Mouse (Mus musculus): ENCODE data around the gene Hpca.

Gene Hpca

DNA sequence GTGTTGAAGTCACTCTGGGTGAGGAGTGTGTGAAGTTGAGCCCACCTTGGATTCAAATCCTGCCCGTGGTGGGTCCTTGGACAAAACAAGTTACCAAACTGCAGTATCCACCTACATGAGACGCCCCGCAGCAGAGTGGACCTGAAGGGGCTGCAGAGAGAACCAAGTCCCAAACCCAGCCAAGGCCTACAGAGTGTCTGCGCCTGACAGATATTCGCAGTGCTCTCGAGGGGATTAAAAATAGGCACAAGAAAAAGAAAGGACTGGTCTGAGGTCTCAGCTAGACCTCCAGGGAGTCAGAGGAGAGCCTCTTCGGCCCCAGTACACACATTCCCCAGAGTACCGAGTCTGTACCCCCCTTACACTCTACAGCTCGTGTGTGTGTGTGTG, 14.3 kb upstream of the Hpca start:
- DNase-seq = no peak

DNA sequence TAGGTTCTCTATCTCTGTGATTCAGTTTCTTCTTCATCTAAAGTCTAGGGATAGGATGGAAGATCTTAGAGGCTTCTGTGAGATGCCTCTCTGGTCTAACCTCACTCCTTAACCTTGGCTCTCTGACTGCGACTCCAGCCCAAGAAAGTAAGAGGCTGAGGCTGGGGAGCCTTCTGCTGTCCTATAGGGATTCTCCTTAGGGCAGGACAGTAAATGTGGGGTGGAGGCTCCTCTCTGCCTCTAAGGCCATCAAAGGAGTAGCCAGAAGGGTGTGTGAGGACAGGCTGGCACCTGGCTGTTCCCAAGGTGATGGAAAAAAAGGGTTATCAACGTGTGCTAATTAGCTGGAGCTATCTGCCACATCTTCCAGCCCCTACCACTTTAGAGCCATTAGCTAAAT, 13.8 kb upstream of the Hpca start:
- no peak for DNase-seq

GRCm38 (mm10) chr4:129134799-129135585, 13.2 kb upstream of the Hpca start:
- peak; percentile 68 to 79 for DNase-seq

- DNase-seq = peak; percentile 47 to 67
These were observed 9.0 kb upstream of the Hpca start for GRCm38 (mm10) chr4:129130755-129131303.

DNA sequence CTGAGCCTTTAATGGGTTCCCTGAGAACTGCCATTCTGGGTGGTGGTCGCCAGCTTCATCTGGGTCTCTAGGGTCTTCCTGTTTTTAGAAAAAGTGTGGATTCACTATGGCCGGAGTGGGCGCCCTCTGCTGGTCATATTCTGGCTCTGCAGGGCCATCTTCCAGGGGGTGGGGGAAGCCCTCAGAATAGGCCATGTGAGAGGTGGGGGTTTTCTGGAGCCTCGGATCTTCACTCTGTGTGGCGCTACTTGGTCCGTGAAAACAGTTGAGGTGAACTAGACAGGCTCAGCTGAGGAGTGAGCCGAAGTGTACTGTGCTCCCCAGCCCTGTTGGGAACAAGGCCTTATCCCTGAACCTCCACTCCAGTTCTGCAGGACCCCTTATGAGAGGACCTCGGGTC, 8.3 kb upstream of the Hpca start:
- DNase-seq = peak; percentile 33 to 48

DNA sequence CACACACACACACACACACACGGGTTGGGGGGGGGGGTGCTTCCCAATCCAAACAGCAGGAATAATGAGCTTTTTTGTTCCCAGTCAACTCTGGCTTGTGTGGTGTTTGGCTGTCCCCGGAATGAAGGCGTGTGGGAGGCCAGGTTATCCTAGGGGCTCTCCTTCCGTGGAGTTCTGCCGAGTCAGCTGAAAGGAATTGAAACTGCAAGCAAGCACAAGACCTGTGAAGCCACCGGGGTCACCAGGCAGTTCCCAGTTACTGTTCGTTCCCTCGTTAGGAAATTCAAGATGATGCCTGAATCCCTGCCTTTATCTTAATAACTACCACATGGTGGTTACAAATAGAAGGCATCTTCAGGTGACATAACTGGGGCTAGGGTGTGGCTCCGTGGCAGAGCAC, 7.6 kb upstream of the Hpca start:
- no peak for DNase-seq

- no peak for DNase-seq
These were observed 6.9 kb upstream of the Hpca start for GRCm38 (mm10) chr4:129128582-129129338.

DNA sequence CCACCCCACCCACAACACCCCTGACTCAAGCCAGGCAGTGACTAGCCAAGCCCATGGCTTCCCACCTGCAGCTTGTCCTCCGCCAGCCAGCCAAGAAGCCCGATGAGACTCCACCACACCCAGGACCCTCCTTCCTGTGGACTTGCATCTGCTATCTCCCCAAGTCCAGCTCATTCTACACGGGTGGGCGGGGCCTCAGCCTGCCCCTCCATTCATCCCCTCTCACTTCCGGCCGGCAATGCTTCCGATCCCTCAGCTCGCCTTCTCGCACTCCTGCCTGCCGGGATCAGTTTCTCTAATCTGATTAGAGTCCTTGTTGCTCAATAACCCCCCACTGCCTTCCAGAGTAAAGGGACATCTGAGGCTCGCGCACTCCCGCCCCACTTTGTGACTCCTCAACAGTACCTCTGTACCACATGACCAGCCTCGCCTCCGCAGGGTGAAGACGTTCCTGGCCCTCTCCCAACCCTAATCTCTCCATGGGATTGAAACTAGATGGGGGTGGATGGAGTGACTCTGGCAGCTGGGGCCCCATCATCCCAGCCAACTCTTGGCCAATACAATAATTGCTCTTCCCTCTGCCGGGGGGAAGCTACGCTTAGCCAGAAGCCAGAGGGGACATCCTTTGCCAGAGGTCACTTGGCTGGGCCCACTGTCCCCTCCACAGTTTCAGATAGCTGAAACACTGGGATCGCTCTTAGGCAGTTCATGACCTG, 4.1 kb upstream of the Hpca start:
- DNase-seq = no peak

DNA sequence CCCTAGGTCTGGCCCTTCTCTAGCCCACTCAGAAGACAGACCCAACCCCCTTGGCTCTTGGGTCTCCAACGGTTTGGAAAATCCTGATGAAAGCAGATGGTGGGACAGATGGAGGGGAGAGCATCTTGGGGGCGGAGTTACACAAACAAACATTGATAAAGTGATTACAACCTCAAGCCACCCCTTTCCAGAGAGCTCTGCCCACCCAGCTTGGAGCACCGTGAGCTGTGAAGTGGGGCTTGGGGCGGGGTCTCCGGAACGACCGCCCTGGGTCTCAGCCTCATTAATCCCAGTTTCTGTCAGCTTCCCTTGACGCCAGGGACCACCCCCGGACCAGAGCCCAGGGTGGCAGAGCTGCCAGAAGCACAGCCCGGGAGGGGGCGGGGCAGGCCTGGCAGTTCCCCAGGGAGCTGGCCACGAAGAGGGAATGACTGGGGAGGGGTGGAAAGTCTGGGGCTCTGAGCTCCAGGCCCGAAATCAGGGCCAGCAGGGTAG, 2.9 kb upstream of the Hpca start:
- DNase-seq = no peak

DNA sequence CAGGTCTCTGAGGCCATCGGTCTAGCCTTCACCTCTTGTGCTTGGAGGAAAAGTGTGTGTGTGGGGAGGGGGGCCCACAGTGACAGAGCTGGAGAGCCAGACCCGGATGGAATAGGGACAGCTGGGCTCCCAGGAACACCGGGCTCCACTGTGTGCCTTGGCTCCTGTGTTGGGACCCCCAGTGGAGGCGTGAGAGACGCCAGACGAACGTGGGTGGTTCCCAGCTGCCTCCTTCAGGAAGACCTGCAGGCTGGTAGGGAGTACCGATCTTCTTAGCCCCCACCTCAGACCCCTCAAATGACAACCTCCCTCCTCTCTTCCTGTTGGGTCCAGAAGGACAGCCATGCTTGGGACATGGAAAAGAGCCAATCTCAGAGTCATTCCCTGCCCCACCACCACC, 883 bp upstream of the Hpca start:
- no peak for DNase-seq

DNA sequence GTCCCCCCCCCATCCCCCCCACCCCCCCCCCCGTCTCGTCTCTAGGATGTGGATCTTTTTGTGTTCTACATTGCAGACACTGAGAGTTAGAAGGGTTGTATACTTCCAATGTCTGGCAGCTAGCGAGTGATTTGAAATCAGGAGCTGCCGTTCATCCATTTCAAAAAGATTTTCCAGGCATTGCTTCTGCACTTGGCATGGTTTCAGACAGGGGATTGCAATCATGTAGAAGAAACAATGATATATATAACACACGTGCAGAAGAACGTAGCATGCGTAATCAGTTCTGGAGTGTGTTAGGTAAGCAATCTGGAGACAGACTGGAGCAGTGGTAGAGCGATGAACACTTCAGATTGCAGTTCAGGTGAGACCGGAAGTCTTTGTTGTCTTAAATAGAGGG, 271 bp upstream of the Hpca start:
- DNase-seq = no peak

DNA sequence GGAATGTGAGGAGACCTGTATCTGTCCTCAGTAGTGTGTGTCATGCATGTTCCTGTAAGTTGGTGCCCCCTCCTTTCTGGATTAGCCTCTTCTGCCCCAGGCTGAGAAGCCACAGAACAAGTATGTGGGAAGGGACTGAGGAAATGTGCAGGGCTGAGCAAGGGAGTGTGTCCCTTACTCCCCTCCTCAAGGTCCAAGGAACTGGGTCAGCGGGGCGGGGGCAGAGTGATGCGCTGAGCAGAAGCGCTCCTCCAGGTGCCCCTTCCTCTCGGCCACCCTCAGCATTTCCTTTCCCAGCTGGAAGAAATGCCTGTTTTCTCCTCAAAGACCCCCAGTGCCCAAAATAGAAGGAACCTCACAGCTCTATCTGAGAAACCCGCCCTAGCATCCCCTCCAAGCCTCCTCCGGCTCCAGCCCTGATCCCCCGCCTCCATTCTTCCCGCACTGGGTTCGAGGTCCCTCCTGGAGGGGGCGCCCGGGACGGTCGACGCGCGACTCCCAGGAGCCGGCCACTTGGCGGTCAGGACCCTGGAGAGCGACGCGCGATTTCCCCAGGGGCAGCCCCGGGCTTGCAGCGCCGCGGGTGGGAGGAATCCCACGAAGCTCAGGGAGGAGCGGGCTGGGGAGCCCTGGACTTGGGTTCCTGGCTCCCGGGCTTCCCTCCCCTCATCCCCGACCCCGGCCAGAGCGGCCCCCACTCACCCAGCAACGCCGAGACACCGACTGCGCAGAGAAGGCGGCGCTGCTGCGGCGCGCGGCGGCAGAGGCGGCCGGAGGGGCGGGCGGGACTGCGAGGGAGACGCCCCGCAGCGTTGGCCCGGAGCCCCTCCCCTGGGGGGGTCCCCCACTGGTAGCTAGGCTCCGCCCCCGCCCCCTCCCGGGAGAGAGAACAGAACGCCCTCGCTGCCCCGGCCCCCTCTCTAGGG, 1.1 kb downstream of the Hpca start:
- peak; percentile 71 to 73 for DNase-seq

GRCm38 (mm10) chr4:129119708-129120107, 2.1 kb downstream of the Hpca start:
- DNase-seq = no peak

GRCm38 (mm10) chr4:129117720-129118510, 3.9 kb downstream of the Hpca start:
- DNase-seq = no peak

DNA sequence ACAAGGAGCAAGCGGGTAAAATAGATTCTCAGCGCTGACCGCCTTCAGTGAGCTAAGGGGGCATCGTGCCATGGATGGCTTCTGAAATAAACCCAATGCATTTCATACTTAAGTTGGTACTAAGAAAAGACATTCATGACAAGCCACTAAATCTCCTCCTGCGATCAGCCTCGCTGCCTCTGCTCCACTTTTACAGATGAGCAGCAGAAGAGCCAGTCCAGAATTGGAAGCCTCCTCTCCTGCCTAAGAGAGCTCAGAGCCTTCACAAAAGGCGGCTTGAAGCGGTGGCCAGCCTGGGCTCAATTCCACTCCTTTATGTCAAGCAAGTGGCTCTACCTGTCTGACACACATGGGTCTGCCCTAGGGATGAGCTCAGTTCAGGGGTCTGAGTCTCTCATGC, 5.1 kb downstream of the Hpca start:
- no peak for DNase-seq

GRCm38 (mm10) chr4:129113083-129113988, 8.5 kb downstream of the Hpca start:
- DNase-seq = peak; percentile 55 to 60

- DNase-seq = no peak
These were observed 9.6 kb downstream of the Hpca start for GRCm38 (mm10) chr4:129112231-129112630.

GRCm38 (mm10) chr4:129111350-129111749, 10.5 kb downstream of the Hpca start:
- DNase-seq = no peak

DNA sequence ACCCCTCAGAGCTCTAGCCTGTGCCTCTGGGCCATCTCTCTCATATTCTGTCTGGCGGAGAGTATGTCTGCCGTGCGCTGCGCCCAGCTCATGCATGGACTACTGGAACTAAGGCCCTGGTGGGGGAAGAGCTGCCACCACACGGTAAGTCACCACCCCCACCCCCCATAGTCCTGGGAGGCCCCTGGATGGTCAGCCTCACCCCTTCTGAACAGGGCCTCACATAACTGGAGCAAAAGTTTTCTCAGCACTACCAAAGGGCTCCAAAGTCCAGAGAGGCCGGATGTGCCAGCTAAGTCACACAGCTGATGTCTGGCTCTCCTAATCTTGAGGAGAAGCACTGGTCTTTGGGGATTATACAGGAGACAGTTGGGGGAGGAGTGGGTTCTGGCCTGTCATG, 11.0 kb downstream of the Hpca start:
- DNase-seq = no peak

- DNase-seq = no peak
These were observed 13.2 kb downstream of the Hpca start for GRCm38 (mm10) chr4:129108624-129109023.

All from thymus, postnatal 36 days (tissue).